In the genomic region with DNA sequence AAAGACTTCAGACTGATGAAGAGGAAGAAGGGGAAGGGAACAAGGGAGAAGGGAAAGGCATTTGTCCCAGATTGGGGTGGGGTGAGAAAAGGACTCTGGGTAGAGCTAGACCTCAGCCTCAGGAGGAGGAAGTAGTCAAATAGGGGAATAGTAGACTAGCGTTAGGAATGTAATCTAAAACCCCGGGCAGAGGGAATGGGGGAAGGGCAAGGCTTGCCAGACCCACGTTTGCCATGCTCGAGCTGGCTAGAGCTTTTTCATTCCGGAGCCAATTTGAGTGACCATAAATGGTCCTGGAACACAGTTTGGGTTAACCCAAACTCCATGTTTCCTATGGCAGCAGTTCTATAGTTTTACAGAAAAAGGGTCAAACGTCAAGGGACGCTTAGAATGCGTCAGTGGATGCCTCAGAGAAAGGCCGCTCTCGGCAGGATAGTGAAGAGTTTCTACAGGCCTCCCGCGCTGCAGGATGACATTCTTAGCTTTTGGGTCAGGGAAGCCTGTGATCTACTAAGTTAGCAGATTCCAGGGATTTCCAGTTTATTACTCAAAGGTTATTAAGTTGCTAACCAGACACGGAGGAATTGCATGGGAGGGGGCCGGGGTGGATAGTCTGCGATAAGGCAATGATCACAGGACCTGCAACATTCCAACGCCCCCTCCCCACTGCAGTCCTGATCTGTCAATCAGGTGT, we compare ENCODE assay signal across 12 mouse cellular contexts. TPM values are rescaled to one million over a fixed set of nuclear protein-coding genes. Genes with fewer than 3 reads are reported as not detected.
A peak's percentile ranks its signal among the peaks of the same experiment; 100 is the strongest.
DNase-seq lines count a peak whose midpoint lies in the region; ATAC-seq and TF ChIP-seq lines count a peak whose summit lies in the region.
"Had no signal": no experiment of that assay in that cellular context is flagged by ENCODE, and none has a peak within 500 bp of the region (broad histone marks: within the 10 kb centered on the region; RNA-seq: fewer than 3 reads in every experiment).

No protein-coding gene starts in this region.

- H3K27me3 ChIP-seq in heart, embryonic 15.5 days = no peaks in the 10 kb centered on the region
- H3K27me3 ChIP-seq in midbrain, embryonic 11.5 days (ENCODE audit: control insufficient read depth, insufficient read depth, low read length) = no peaks in the 10 kb centered on the region
- H3K27me3 ChIP-seq in midbrain, postnatal 0 days (ENCODE audit: insufficient read depth, low read length) = peaks cover 7% of the 10 kb centered on the region; the same call in 1 of the 2 replicates
- no peaks in the 10 kb centered on the region for H3K27me3 ChIP-seq in embryonic facial prominence, embryonic 15.5 days
- no peaks in the 10 kb centered on the region for H3K27me3 ChIP-seq in stomach, postnatal 0 days (ENCODE audit: control insufficient read depth, insufficient read depth, low read length)

- no peak overlapping the region for H3K9ac ChIP-seq in heart, embryonic 15.5 days
- 0 out of 2 replicates have a peak overlapping the region, but pooled peaks have one; percentile 21 for H3K9ac ChIP-seq in midbrain, embryonic 11.5 days (ENCODE audit: low read length)
- no peak overlapping the region for H3K9ac ChIP-seq in midbrain, postnatal 0 days (replicated peaks; ENCODE audit: low read length, poor library complexity, severe bottlenecking)
- H3K9ac ChIP-seq in embryonic facial prominence, embryonic 15.5 days = no peak overlapping the region
- H3K9ac ChIP-seq in stomach, postnatal 0 days (ENCODE audit: low read length) = no peak overlapping the region

- no peak for DNase-seq in heart, postnatal 14 days
- DNase-seq in midbrain, embryonic 11.5 days (ENCODE audit: low spot score, missing footprints) = peak; percentile 91
- DNase-seq in midbrain, postnatal 0 days (ENCODE audit: low spot score) = no peak
- DNase-seq in stomach, postnatal 0 days (ENCODE audit: low spot score) = peak; percentile 26
- no peak for DNase-seq in right cerebral cortex, postnatal 14 days
- no peak for DNase-seq in adrenal gland, adult 2 months
- DNase-seq: heart, adult 11 months; layer of hippocampus, adult 9-11 months; lung, postnatal 36 days had no signal

- no peak for ATAC-seq in heart, embryonic 15.5 days (replicated peaks; ENCODE audit: insufficient number of reproducible peaks, insufficient read depth, low FRiP score, low read depth)
- no peak for ATAC-seq in midbrain, embryonic 11.5 days (ENCODE audit: low FRiP score)
- ATAC-seq in midbrain, postnatal 0 days (ENCODE audit: low FRiP score) = no peak
- ATAC-seq in embryonic facial prominence, embryonic 15.5 days (ENCODE audit: insufficient number of reproducible peaks, low FRiP score, low TSS enrichment, low read depth) = no peak
- no peak for ATAC-seq in stomach, postnatal 0 days (ENCODE audit: low FRiP score, low TSS enrichment)
- ATAC-seq: CD4-positive, CD25-positive, alpha-beta regulatory T cell, adult 4 months had no signal

- intact Hi-C loops in heart, postnatal 14 days (cut with DNase I) = no loop called here

- H3K27ac ChIP-seq in heart, embryonic 15.5 days = no peak overlapping the region
- H3K27ac ChIP-seq in midbrain, embryonic 11.5 days (ENCODE audit: low read depth, low read length) = no peak overlapping the region
- H3K27ac ChIP-seq in midbrain, postnatal 0 days (ENCODE audit: low read depth, low read length) = no peak overlapping the region
- H3K27ac ChIP-seq in embryonic facial prominence, embryonic 15.5 days (replicated peaks) = peak overlapping the region; percentile 48; the same call in 1 of the 2 replicates
- H3K27ac ChIP-seq in stomach, postnatal 0 days (replicated peaks) = 0 out of 2 replicates have a peak overlapping the region, but pooled peaks have one; percentile 9

- no peak for TF ChIP-seq CTCF in midbrain, postnatal 0 days (IDR thresholded peaks at IDR 0.05)
- peak; percentile 21; the same call in 1 of the 2 replicates for TF ChIP-seq CTCF in stomach, postnatal 0 days (IDR thresholded peaks at IDR 0.05; ENCODE audit: low read depth)

- TF ChIP-seq EP300 in stomach, postnatal 0 days (optimal IDR thresholded peaks at IDR 0.05) = no peak

- no peak overlapping the region for H3K4me3 ChIP-seq in heart, embryonic 15.5 days
- H3K4me3 ChIP-seq in midbrain, embryonic 11.5 days (ENCODE audit: low read depth, low read length) = no peak overlapping the region
- H3K4me3 ChIP-seq in midbrain, postnatal 0 days (ENCODE audit: low read depth, low read length) = no peak overlapping the region
- no peak overlapping the region for H3K4me3 ChIP-seq in embryonic facial prominence, embryonic 15.5 days (replicated peaks)
- no peak overlapping the region for H3K4me3 ChIP-seq in stomach, postnatal 0 days (ENCODE audit: low read depth, low read length)

- H3K9me3 ChIP-seq in heart, embryonic 15.5 days (replicated peaks) = no peaks in the 10 kb centered on the region
- H3K9me3 ChIP-seq in midbrain, embryonic 11.5 days (ENCODE audit: control insufficient read depth, low read length) = no peaks in the 10 kb centered on the region
- H3K9me3 ChIP-seq in midbrain, postnatal 0 days (ENCODE audit: low read length) = no peaks in the 10 kb centered on the region
- H3K9me3 ChIP-seq in embryonic facial prominence, embryonic 15.5 days (replicated peaks) = no peaks in the 10 kb centered on the region
- no peaks in the 10 kb centered on the region; the same call in 1 of the 2 replicates for H3K9me3 ChIP-seq in stomach, postnatal 0 days (ENCODE audit: control insufficient read depth, low read length)

- 16% methylated on average over 16 of the region's 16 CpGs for WGBS in heart, embryonic 15.5 days
- WGBS in midbrain, embryonic 11.5 days = 9% methylated on average over 16 of the region's 16 CpGs
- WGBS in midbrain, postnatal 0 days = 17% methylated on average over 16 of the region's 16 CpGs
- 11% methylated on average over 16 of the region's 16 CpGs for WGBS in embryonic facial prominence, embryonic 15.5 days
- WGBS in stomach, postnatal 0 days = 24% methylated on average over 16 of the region's 16 CpGs

- H3K4me2 ChIP-seq in heart, embryonic 15.5 days = 0 out of 2 replicates have a peak overlapping the region, but pooled peaks have one; percentile 5
- H3K4me2 ChIP-seq in midbrain, embryonic 11.5 days = peak overlapping the region; percentile 10; the same call in 1 of the 2 replicates
- no peak overlapping the region for H3K4me2 ChIP-seq in midbrain, postnatal 0 days (ENCODE audit: low read depth, low read length, poor library complexity, severe bottlenecking)
- H3K4me2 ChIP-seq in embryonic facial prominence, embryonic 15.5 days (replicated peaks) = no peak overlapping the region
- no peak overlapping the region for H3K4me2 ChIP-seq in stomach, postnatal 0 days (replicated peaks; ENCODE audit: low read depth)

- peaks cover 7% of the 10 kb centered on the region for H3K4me1 ChIP-seq in heart, embryonic 15.5 days (replicated peaks)
- H3K4me1 ChIP-seq in midbrain, embryonic 11.5 days (ENCODE audit: control insufficient read depth, insufficient read depth, low read length) = peaks cover 22% of the 10 kb centered on the region
- peaks cover 4% of the 10 kb centered on the region for H3K4me1 ChIP-seq in midbrain, postnatal 0 days (ENCODE audit: insufficient read depth, low read length)
- H3K4me1 ChIP-seq in embryonic facial prominence, embryonic 15.5 days = peaks cover 13% of the 10 kb centered on the region; the same call in 1 of the 2 replicates
- no peaks in the 10 kb centered on the region; the same call in 1 of the 2 replicates for H3K4me1 ChIP-seq in stomach, postnatal 0 days (replicated peaks; ENCODE audit: control insufficient read depth, insufficient read depth)

- no peaks in the 10 kb centered on the region for H3K36me3 ChIP-seq in heart, embryonic 15.5 days
- no peaks in the 10 kb centered on the region for H3K36me3 ChIP-seq in midbrain, embryonic 11.5 days (ENCODE audit: control insufficient read depth, insufficient read depth, low read length)
- no peaks in the 10 kb centered on the region for H3K36me3 ChIP-seq in midbrain, postnatal 0 days (ENCODE audit: insufficient read depth, low read length)
- no peaks in the 10 kb centered on the region for H3K36me3 ChIP-seq in embryonic facial prominence, embryonic 15.5 days
- no peaks in the 10 kb centered on the region for H3K36me3 ChIP-seq in stomach, postnatal 0 days (ENCODE audit: control insufficient read depth, insufficient read depth, low read length)

RNA-seq across cellular contexts. Expression of a gene that starts 3.9 kb away (rescaled TPM):
- polyA plus RNA-seq in heart, embryonic 15.5 days (2015; fragmentation: Nextera tagmentation; extraction: Ambion mirVana) = 97.5 and 134 TPM in 2 replicates
- total RNA-seq in heart, postnatal 14 days (2021) = 10 to 100 TPM; 14.9 to 21.4 TPM
- 51.5 and 60.0 TPM in 2 replicates for polyA plus RNA-seq in midbrain, embryonic 11.5 days (2014; fragmentation: Nextera tagmentation; extraction: Ambion mirVana)
- 13.7 and 15.6 TPM in 2 replicates for total RNA-seq in midbrain, postnatal 0 days (2014; rRNA removed)
- polyA plus RNA-seq in midbrain, postnatal 0 days (2015; fragmentation: Nextera tagmentation; extraction: Ambion mirVana) = 8.0 and 9.1 TPM in 2 replicates
- polyA plus RNA-seq in embryonic facial prominence, embryonic 15.5 days (2015; fragmentation: Nextera tagmentation; extraction: Ambion mirVana) = 121 and 126 TPM in 2 replicates
- 83.2 and 84.9 TPM in 2 replicates for polyA plus RNA-seq in stomach, postnatal 0 days (2015; fragmentation: Nextera tagmentation; extraction: Ambion mirVana)
- total RNA-seq in adrenal gland, adult 2 months (2021) = 10 to 100 TPM; 27.8 to 41.3 TPM
- polyA plus RNA-seq in adrenal gland, adult 2 months (2012; rRNA removed) = 187 and 230 TPM in 2 replicates

RNA-seq across cellular contexts. Expression of a gene that starts 54.7 kb away (rescaled TPM):
- 39.3 and 47.0 TPM in 2 replicates for polyA plus RNA-seq in heart, embryonic 15.5 days (2015; fragmentation: Nextera tagmentation; extraction: Ambion mirVana)
- 10 to 100 TPM; 28.4 to 30.4 TPM for total RNA-seq in heart, postnatal 14 days (2021)
- 26.0 and 26.1 TPM in 2 replicates for polyA plus RNA-seq in midbrain, embryonic 11.5 days (2014; fragmentation: Nextera tagmentation; extraction: Ambion mirVana)
- total RNA-seq in midbrain, postnatal 0 days (2014; rRNA removed) = 19.3 and 20.0 TPM in 2 replicates
- 19.2 and 21.5 TPM in 2 replicates for polyA plus RNA-seq in midbrain, postnatal 0 days (2015; fragmentation: Nextera tagmentation; extraction: Ambion mirVana)
- polyA plus RNA-seq in embryonic facial prominence, embryonic 15.5 days (2015; fragmentation: Nextera tagmentation; extraction: Ambion mirVana) = 46.9 and 48.1 TPM in 2 replicates
- 50.9 and 53.9 TPM in 2 replicates for polyA plus RNA-seq in stomach, postnatal 0 days (2015; fragmentation: Nextera tagmentation; extraction: Ambion mirVana)
- 10 to 100 TPM; 67.0 to 92.3 TPM for total RNA-seq in adrenal gland, adult 2 months (2021)
- polyA plus RNA-seq in adrenal gland, adult 2 months (2012; rRNA removed) = 33.5 and 44.6 TPM in 2 replicates

RNA-seq across cellular contexts. Expression of a gene that starts 58.4 kb away (rescaled TPM):
- polyA plus RNA-seq in heart, embryonic 15.5 days (2015; fragmentation: Nextera tagmentation; extraction: Ambion mirVana) = 15.0 and 19.6 TPM in 2 replicates
- 10 to 100 TPM; 12.8 to 15.0 TPM for total RNA-seq in heart, postnatal 14 days (2021)
- 13.6 and 15.5 TPM in 2 replicates for polyA plus RNA-seq in midbrain, embryonic 11.5 days (2014; fragmentation: Nextera tagmentation; extraction: Ambion mirVana)
- total RNA-seq in midbrain, postnatal 0 days (2014; rRNA removed) = 1.1 and 4.2 TPM in 2 replicates
- 4.1 and 6.4 TPM in 2 replicates for polyA plus RNA-seq in midbrain, postnatal 0 days (2015; fragmentation: Nextera tagmentation; extraction: Ambion mirVana)
- 25.2 and 25.3 TPM in 2 replicates for polyA plus RNA-seq in embryonic facial prominence, embryonic 15.5 days (2015; fragmentation: Nextera tagmentation; extraction: Ambion mirVana)
- 66.5 and 68.0 TPM in 2 replicates for polyA plus RNA-seq in stomach, postnatal 0 days (2015; fragmentation: Nextera tagmentation; extraction: Ambion mirVana)
- 1 to 10 TPM; 4.9 to 7.3 TPM for total RNA-seq in adrenal gland, adult 2 months (2021)
- polyA plus RNA-seq in adrenal gland, adult 2 months (2012; rRNA removed) = 23.2 and 32.4 TPM in 2 replicates
- polyA plus RNA-seq: CD4-positive, CD25-positive, alpha-beta regulatory T cell, adult 4 months had no signal

Comparison
In these comparisons a context has a peak if more than half of its experiments do, and no peak if none do; other contexts are left out.
1. H3K4me2 ChIP-seq: peak in heart, embryonic 15.5 days (single experiment) and midbrain, embryonic 11.5 days (single experiment); none in midbrain, postnatal 0 days (single experiment), embryonic facial prominence, embryonic 15.5 days (single experiment) and stomach, postnatal 0 days (single experiment).
2. DNase-seq: peak in midbrain, embryonic 11.5 days (single experiment) and stomach, postnatal 0 days (single experiment); none in heart, postnatal 14 days (0 of 2), midbrain, postnatal 0 days (single experiment), right cerebral cortex, postnatal 14 days (single experiment) and adrenal gland, adult 2 months (single experiment).
3. H3K27ac ChIP-seq: peak in embryonic facial prominence, embryonic 15.5 days (single experiment) and stomach, postnatal 0 days (single experiment); none in heart, embryonic 15.5 days (single experiment), midbrain, embryonic 11.5 days (single experiment) and midbrain, postnatal 0 days (single experiment).